Mouse (Mus musculus) C2C12 (cell line): ENCODE data around the gene Elf2. TPM values are rescaled to one million over a fixed set of nuclear protein-coding genes. Genes with fewer than 3 reads are reported as not detected.

ENCODE experiments used
- H3K27me3 ChIP-seq: one replicate; pipeline ENCODE4 v1.6.1; 2011; ENCODE audit not compliant: control insufficient read depth, insufficient read depth, insufficient read length
- H3K36me3 ChIP-seq: one replicate; pipeline ENCODE4 v1.6.1; 2011; ENCODE audit not compliant: control insufficient read depth, insufficient read depth
- H3K4me3 ChIP-seq: one replicate; pipeline ENCODE4 v1.5.1; 2011; ENCODE audit warnings: mild to moderate bottlenecking, control low read depth; ENCODE audit not compliant: poor library complexity, insufficient read depth, severe bottlenecking
- H3K79me2 ChIP-seq: one replicate; pipeline ENCODE4 v1.6.1; 2011; ENCODE audit not compliant: control insufficient read depth, insufficient read depth
- H3K79me3 ChIP-seq: one replicate; pipeline ENCODE4 v1.6.1; 2011; ENCODE audit warnings: low read depth, control low read depth
- H3ac ChIP-seq: one replicate; pipeline ENCODE3; 2011; ENCODE audit warnings: low read depth; ENCODE audit not compliant: control insufficient read depth, insufficient read length
- CEBPB ChIP-seq: IDR thresholded peaks from one replicate; pipeline ENCODE4 v1.6.1; 2011; ENCODE audit warnings: low read depth, mild to moderate bottlenecking, control low read depth, moderate library complexity
- CTCF ChIP-seq: IDR thresholded peaks from one replicate; pipeline ENCODE4 v1.5.1; 2011; ENCODE audit not compliant: control insufficient read depth, insufficient read depth, insufficient read length
- FOSL1 ChIP-seq: IDR thresholded peaks from one replicate; pipeline ENCODE4 v1.8.0; 2011; ENCODE audit warnings: mild to moderate bottlenecking, low read length; ENCODE audit not compliant: poor library complexity, insufficient read depth, severe bottlenecking
- MAX ChIP-seq: IDR thresholded peaks from one replicate; pipeline ENCODE4 v1.6.1; 2011; ENCODE audit warnings: mild to moderate bottlenecking, control low read depth
- MYOD1 ChIP-seq: IDR thresholded peaks from one replicate; pipeline ENCODE4 v1.6.1; 2011; ENCODE audit warnings: low read depth; ENCODE audit not compliant: control insufficient read depth, insufficient read length
- MYOG ChIP-seq: IDR thresholded peaks from one replicate; pipeline ENCODE4 v1.6.1; 2011; ENCODE audit not compliant: control insufficient read depth, insufficient read length; ENCODE audit errors: extremely low read depth
- USF1 ChIP-seq: IDR thresholded peaks from one replicate; pipeline ENCODE4 v1.6.1; 2011; ENCODE audit warnings: low read depth, mild to moderate bottlenecking, control low read depth, moderate library complexity
- polyA plus RNA-seq: library from polyadenylated mRNA; unstranded; fragments of >200 nt; fragmentation: generic; extraction: Trizol; gene quantifications from one replicate; pipeline ENCODE4 v1.2.1, GENCODE M21; 2012; ENCODE audit warnings: missing spikeins

The Elf2 gene
- polyA plus RNA-seq, 1 experiment = 19.5 TPM

- H3K79me2 ChIP-seq = peaks cover 26% of the 10 kb centered on the region
- H3ac ChIP-seq = peak overlapping the region; percentile 82
- TF ChIP-seq CEBPB = no peak
- no peak for TF ChIP-seq MAX
- TF ChIP-seq CTCF = no peak
- TF ChIP-seq USF1 = no peak
- no peak for TF ChIP-seq MYOD1
- no peak for TF ChIP-seq FOSL1
- TF ChIP-seq MYOG = no peak
- no peaks in the 10 kb centered on the region for H3K36me3 ChIP-seq
- peaks cover 10% of the 10 kb centered on the region for H3K79me3 ChIP-seq
- peak overlapping the region; percentile 75 for H3K4me3 ChIP-seq
- no peaks in the 10 kb centered on the region for H3K27me3 ChIP-seq
Measured at GRCm38 (mm10) chr3:51342152-51342551, 1.7 kb upstream of the Elf2 start.

- Histone ChIP-seq H3K79me2 (peaks cover 33% of the 10 kb centered on the region), H3ac (peak overlapping the region; percentile 82), H3K27me3 (no peaks in the 10 kb centered on the region), H3K36me3 (no peaks in the 10 kb centered on the region), H3K79me3 (peaks cover 11% of the 10 kb centered on the region), H3K4me3 (peak overlapping the region; percentile 75)
- TF ChIP-seq MYOD1 = no peak
- TF ChIP-seq MAX = peak; percentile 42
- TF ChIP-seq CTCF = peak; percentile 5
Measured at GRCm38 (mm10) chr3:51341268-51342081, 1.0 kb upstream of the Elf2 start.

GRCm38 (mm10) chr3:51339734-51340551, 520 bp downstream of the Elf2 start:
- Histone ChIP-seq H3K4me3 (peak overlapping the region; percentile 75), H3K79me2 (peaks cover 45% of the 10 kb centered on the region), H3K27me3 (no peaks in the 10 kb centered on the region), H3K79me3 (peaks cover 14% of the 10 kb centered on the region), H3K36me3 (no peaks in the 10 kb centered on the region), H3ac (peak overlapping the region; percentile 79)
- TF ChIP-seq MYOG (no peak), FOSL1 (no peak), CEBPB (no peak), MAX (no peak), CTCF (no peak), MYOD1 (no peak), USF1 (no peak)

GRCm38 (mm10) chr3:51339378-51339733, 1.1 kb downstream of the Elf2 start:
- no peak for TF ChIP-seq MYOG
- no peak for TF ChIP-seq MYOD1
- TF ChIP-seq USF1 = no peak
- no peak for TF ChIP-seq MAX
- TF ChIP-seq CEBPB = no peak
- no peak for TF ChIP-seq CTCF
- no peak for TF ChIP-seq FOSL1
- Histone ChIP-seq H3K36me3 (no peaks in the 10 kb centered on the region), H3K4me3 (peak overlapping the region; percentile 75), H3K27me3 (no peaks in the 10 kb centered on the region), H3K79me3 (peaks cover 14% of the 10 kb centered on the region), H3K79me2 (peaks cover 51% of the 10 kb centered on the region), H3ac (peak overlapping the region; percentile 79)

- TF ChIP-seq MAX = no peak
- no peak for TF ChIP-seq CEBPB
- TF ChIP-seq CTCF = no peak
- no peak overlapping the region for H3ac ChIP-seq
- peaks cover 81% of the 10 kb centered on the region for H3K79me2 ChIP-seq
- no peaks in the 10 kb centered on the region for H3K36me3 ChIP-seq
- no peak overlapping the region for H3K4me3 ChIP-seq
- H3K79me3 ChIP-seq = peaks cover 14% of the 10 kb centered on the region
- no peaks in the 10 kb centered on the region for H3K27me3 ChIP-seq
Measured at GRCm38 (mm10) chr3:51335378-51335777, 5.1 kb downstream of the Elf2 start.

GRCm38 (mm10) chr3:51333950-51334349, 6.5 kb downstream of the Elf2 start:
- no peaks in the 10 kb centered on the region for H3K36me3 ChIP-seq

More at GRCm38 (mm10) chr3:51333950-51334349, 6.5 kb downstream of the Elf2 start:
- TF ChIP-seq MAX = no peak
- TF ChIP-seq USF1 = no peak
- TF ChIP-seq MYOD1 = no peak
- TF ChIP-seq CEBPB = no peak
- TF ChIP-seq FOSL1 = no peak
- TF ChIP-seq MYOG = no peak
- no peak for TF ChIP-seq CTCF
- H3ac ChIP-seq = no peak overlapping the region
- no peaks in the 10 kb centered on the region for H3K27me3 ChIP-seq
- H3K79me3 ChIP-seq = peaks cover 16% of the 10 kb centered on the region
- H3K79me2 ChIP-seq = peaks cover 77% of the 10 kb centered on the region
- H3K4me3 ChIP-seq = no peak overlapping the region
